Mouse (Mus musculus) heart, postnatal 10 days (tissue): Measurements from ENCODE around the gene Pgpep1. TPM values are rescaled to one million over a fixed set of nuclear protein-coding genes. Genes with fewer than 3 reads are reported as not detected.

Experiments
- DNase-seq, 2 experiments: peaks; one replicate each; pipeline ENCODE4 v3.0.0; 2021
- intact Hi-C: fragments of 180-260 bp; cut with DNase I; formaldehyde crosslinking; loops from one replicate; pipeline ENCODE4 v1.15.1; 2025
- total RNA-seq, 2 experiments: library from RNA; stranded (reverse); gene quantifications; 2 replicates each; pipeline ENCODE4 v1.2.3; 2021

Pgpep1 gene
- total RNA-seq, 2 experiments from 2014 or later = 39.6 to 42.9 TPM

DNA sequence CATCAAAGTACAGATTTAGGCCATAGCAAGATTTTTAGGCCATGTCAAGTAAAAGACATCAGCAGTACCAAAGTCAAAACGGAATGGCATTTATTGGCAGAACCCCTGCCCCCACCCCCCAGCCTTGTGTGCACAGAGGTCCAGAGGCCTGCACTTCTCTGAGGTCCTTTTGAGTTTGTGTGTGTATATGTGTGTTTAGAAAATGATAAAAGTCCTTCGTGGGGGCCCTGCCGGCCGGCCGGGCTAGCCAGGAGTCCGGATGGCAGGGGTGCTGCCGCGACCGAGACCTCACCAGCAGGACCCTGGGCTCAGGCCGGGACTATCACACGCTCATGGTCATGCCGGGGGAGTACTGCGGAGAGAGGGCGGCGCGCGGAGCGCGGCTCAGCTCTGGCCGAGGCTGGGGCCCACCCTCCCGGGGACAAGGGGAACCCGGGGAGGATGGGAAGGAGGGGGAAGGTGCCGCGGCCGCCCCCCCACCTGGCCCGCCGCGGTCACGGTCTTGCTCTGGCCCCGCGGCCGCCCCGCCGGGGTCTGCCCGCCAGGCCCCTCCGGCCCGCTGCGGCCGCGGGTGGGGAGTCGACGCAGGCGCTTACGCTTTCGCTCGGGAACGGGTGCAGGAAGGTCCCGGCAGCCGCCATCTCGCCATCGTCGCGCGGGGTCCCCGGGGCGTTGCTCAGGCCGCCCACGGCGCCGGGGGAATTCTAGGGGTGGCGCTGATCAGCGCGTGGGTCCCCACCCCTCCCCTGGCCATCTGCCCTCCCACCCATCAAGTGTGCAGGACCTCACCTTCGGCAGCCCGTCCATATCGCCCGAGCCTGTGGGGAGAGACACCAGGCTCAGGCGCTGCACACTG is 62.5 kb downstream of the Pgpep1 start:
- intact Hi-C loops = no loop called here
- no peak for DNase-seq

DNA sequence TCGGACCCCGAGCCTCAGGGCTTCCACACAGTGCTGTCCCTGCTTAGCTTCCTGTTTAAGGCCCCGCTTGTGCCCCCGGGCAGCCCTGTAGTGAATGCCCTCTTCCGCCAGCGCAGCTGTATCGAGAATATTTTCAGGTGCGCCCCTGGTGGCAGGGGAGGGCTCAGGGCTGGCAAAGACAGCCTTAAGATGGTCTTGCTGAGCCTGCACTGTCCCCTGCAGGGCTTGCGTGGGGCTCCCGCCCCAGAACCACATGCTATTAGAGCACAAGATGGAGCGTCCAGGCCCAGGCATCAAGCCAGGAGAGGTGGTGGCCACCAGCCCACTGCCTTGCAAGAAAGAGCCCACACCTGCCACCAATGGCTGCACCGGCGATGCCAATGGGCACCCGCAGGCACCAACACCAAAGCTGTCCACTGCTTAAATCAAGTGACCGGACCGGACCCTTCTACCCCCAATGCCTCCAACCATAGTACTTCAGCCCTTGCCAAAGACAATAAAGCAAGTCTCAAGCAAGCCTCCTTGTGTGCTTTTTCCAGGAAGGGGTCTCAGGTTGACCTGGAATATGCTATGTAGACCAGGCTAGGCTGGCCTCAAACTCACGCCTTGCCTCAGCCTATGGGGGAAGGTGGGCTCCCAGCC is 63.3 kb downstream of the Pgpep1 start:
- no peak for DNase-seq
- intact Hi-C loops = no loop called here

Other genes with a start within 250 kb of the Pgpep1 start
- gene Crtc1, start 220.8 kb downstream of the Pgpep1 start, total RNA-seq = 10 to 100 TPM; 11.0 to 15.6 TPM
- gene Klhl26, start 183.4 kb downstream of the Pgpep1 start, total RNA-seq = 1 to 10 TPM; 8.4 to 8.9 TPM
- not detected for gene Tmem59l, start 173.0 kb downstream of the Pgpep1 start, total RNA-seq
- gene Crlf1, start 167.2 kb downstream of the Pgpep1 start, total RNA-seq = under 1 TPM; 0.38 to 0.72 TPM
- gene Rex1bd, start 153.6 kb downstream of the Pgpep1 start, total RNA-seq = 100 to 1,000 TPM; 108 to 114 TPM
- 1,000 to 10,000 TPM; 1,604 to 1,683 TPM for gene Uba52, start 149.6 kb downstream of the Pgpep1 start, total RNA-seq
- gene Fkbp8, start 132.7 kb downstream of the Pgpep1 start, total RNA-seq = 100 to 1,000 TPM; 185 to 190 TPM
- gene Kxd1, start 132.4 kb downstream of the Pgpep1 start, total RNA-seq = 10 to 100 TPM; 79.5 to 81.3 TPM
- gene Ell, start 120.9 kb downstream of the Pgpep1 start, total RNA-seq = 10 to 100 TPM; 15.9 to 17.9 TPM
- gene Isyna1, start 66.0 kb downstream of the Pgpep1 start, total RNA-seq = 10 to 100 TPM; 25.8 to 29.6 TPM
- gene Ssbp4, start 51.5 kb downstream of the Pgpep1 start, total RNA-seq = 10 to 100 TPM; 54.7 to 55.6 TPM
- gene Lrrc25, start 44.2 kb downstream of the Pgpep1 start, total RNA-seq = 1 to 10 TPM; 1.1 to 1.6 TPM
- gene Gdf15, start 27.9 kb downstream of the Pgpep1 start, total RNA-seq = 1 to 10 TPM in 1 of 2 experiments, under 1 TPM in 1; 0.86 to 1.1 TPM
- gene Lsm4, start 12.9 kb upstream of the Pgpep1 start, total RNA-seq = 10 to 100 TPM; 82.8 to 94.1 TPM
- gene Jund, start 38.6 kb upstream of the Pgpep1 start, total RNA-seq = 100 to 1,000 TPM; 178 to 214 TPM
- under 1 TPM in 1 of 2 experiments, not detected in 1; 0.07 TPM for gene Iqcn, start 43.1 kb upstream of the Pgpep1 start, total RNA-seq
- not detected for gene Gm3336, start 58.2 kb upstream of the Pgpep1 start, total RNA-seq
- gene Pde4c, start 63.3 kb upstream of the Pgpep1 start, total RNA-seq = 1 to 10 TPM; 2.0 to 4.0 TPM
- 10 to 100 TPM; 37.3 to 38.9 TPM for gene Rab3a, start 94.3 kb upstream of the Pgpep1 start, total RNA-seq
- 10 to 100 TPM; 32.0 to 39.7 TPM for gene Mpv17l2, start 100.6 kb upstream of the Pgpep1 start, total RNA-seq
- gene Pik3r2, start 116.3 kb upstream of the Pgpep1 start, total RNA-seq = 10 to 100 TPM; 37.1 to 40.2 TPM
- 1 to 10 TPM; 7.9 to 9.3 TPM for gene Mast3, start 144.7 kb upstream of the Pgpep1 start, total RNA-seq
- under 1 TPM in 1 of 2 experiments, not detected in 1; 0.53 TPM for gene Il12rb1, start 148.1 kb upstream of the Pgpep1 start, total RNA-seq
- gene Arrdc2, start 179.3 kb upstream of the Pgpep1 start, total RNA-seq = 10 to 100 TPM in 1 of 2 experiments, 1 to 10 TPM in 1; 4.7 to 18.5 TPM
- gene Kcnn1, start 202.9 kb upstream of the Pgpep1 start, total RNA-seq = 1 to 10 TPM; 3.1 to 3.7 TPM
- 10 to 100 TPM; 40.9 to 41.1 TPM for gene Ccdc124, start 213.5 kb upstream of the Pgpep1 start, total RNA-seq
- under 1 TPM in 1 of 2 experiments, not detected in 1; 0.10 TPM for gene Slc5a5, start 232.4 kb upstream of the Pgpep1 start, total RNA-seq
- gene Rpl18a, start 237.0 kb upstream of the Pgpep1 start, total RNA-seq = 1,000 to 10,000 TPM; 1,171 to 1,193 TPM
- gene Map1s, start 245.5 kb upstream of the Pgpep1 start, total RNA-seq = 10 to 100 TPM; 31.0 to 32.3 TPM